Mouse (Mus musculus): ENCODE data around the gene Mgrn1.

- TF ChIP-seq CTCF (IDR thresholded peaks at IDR 0.05; ENCODE audit: borderline replicate concordance, control insufficient read depth, extremely low read depth, insufficient read depth, low read length, poor library complexity) (no peak), POLR2A (IDR thresholded peaks at IDR 0.05; ENCODE audit: control insufficient read depth, extremely low read depth, insufficient read depth, low read length, poor library complexity) (no peak)
Measured at GRCm38 (mm10) chr16:4932429-4932828, 46.4 kb downstream of the Mgrn1 start.
